8 mouse cellular contexts compared by ENCODE assay signal in the genomic region with DNA sequence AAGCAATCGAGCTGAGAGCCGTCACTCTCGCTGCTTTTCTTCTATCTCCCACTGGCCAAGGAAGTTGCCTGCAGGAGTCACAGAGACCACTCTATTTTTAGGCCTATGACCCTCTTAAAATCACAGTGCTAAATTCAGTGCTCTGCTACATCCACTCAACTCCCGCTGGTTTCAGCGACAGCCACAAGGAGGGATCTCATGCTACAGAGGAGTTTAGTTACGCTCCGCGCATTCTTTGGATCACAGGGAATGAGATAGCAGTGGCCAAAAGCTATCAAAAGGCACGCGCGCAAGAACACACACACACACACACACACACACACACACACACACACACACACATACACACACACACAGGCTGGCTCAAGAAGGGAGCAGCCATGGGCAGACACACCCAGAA.
A peak's percentile ranks its signal among the peaks of the same experiment; 100 is the strongest.
DNase-seq lines count a peak whose midpoint lies in the region; ATAC-seq lines count a peak whose summit lies in the region.

No protein-coding gene starts in this region.

- no peaks in the 10 kb centered on the region for H3K36me3 ChIP-seq in heart, embryonic 13.5 days
- H3K36me3 ChIP-seq in midbrain, embryonic 12.5 days, result no peaks in the 10 kb centered on the region
- no peaks in the 10 kb centered on the region for H3K36me3 ChIP-seq in liver, embryonic 12.5 days

- H3K27ac ChIP-seq in heart, embryonic 13.5 days (replicated peaks), result peak overlapping the region; percentile 96
- H3K27ac ChIP-seq in midbrain, embryonic 12.5 days (replicated peaks), result no peak overlapping the region
- no peak overlapping the region for H3K27ac ChIP-seq in liver, embryonic 12.5 days

- H3K4me3 ChIP-seq in heart, embryonic 13.5 days, result no peak overlapping the region
- no peak overlapping the region for H3K4me3 ChIP-seq in midbrain, embryonic 12.5 days
- H3K4me3 ChIP-seq in liver, embryonic 12.5 days, result no peak overlapping the region

- 0 out of 2 replicates have a peak, but pooled peaks have one; percentile 57 for ATAC-seq in frontal cortex, adult (ENCODE audit: low TSS enrichment)
- 0 out of 2 replicates have a peak, but pooled peaks have one; percentile 32 for ATAC-seq in heart, embryonic 13.5 days (ENCODE audit: extremely low read depth, insufficient number of reproducible peaks, low FRiP score, low TSS enrichment)
- ATAC-seq in midbrain, embryonic 12.5 days (ENCODE audit: low FRiP score, low read depth), result 0 out of 2 replicates have a peak, but pooled peaks have one; percentile 11
- no peak for ATAC-seq in liver, embryonic 12.5 days

- H3K27me3 ChIP-seq in heart, embryonic 13.5 days (replicated peaks), result no peaks in the 10 kb centered on the region
- H3K27me3 ChIP-seq in midbrain, embryonic 12.5 days, result no peaks in the 10 kb centered on the region
- H3K27me3 ChIP-seq in liver, embryonic 12.5 days (replicated peaks), result 0 out of 2 replicates have a peak, but pooled peaks cover 5% of the 10 kb centered on the region

- WGBS in heart, embryonic 13.5 days, result 3% methylated on average over 11 of the region's 11 CpGs
- WGBS in midbrain, embryonic 12.5 days, result 3% methylated on average over 11 of the region's 11 CpGs
- WGBS in liver, embryonic 12.5 days (ENCODE audit: insufficient replicate concordance), result 46% methylated on average over 11 of the region's 11 CpGs

- peak overlapping the region; percentile 72 for H3K9ac ChIP-seq in heart, embryonic 13.5 days
- no peak overlapping the region for H3K9ac ChIP-seq in midbrain, embryonic 12.5 days (replicated peaks)
- H3K9ac ChIP-seq in liver, embryonic 12.5 days, result no peak overlapping the region

- H3K4me2 ChIP-seq in heart, embryonic 13.5 days, result peak overlapping the region; percentile 60
- H3K4me2 ChIP-seq in midbrain, embryonic 12.5 days (replicated peaks), result peak overlapping the region; percentile 34
- H3K4me2 ChIP-seq in liver, embryonic 12.5 days, result no peak overlapping the region

- DNase-seq in frontal cortex, postnatal 10 days (ENCODE audit: low spot score in 2 of 2), result no peak
- peak; percentile 71 for DNase-seq in embryo, embryonic 10 days (ENCODE audit: low spot score)
- DNase-seq in adrenal gland, postnatal 10 days, result no peak
- DNase-seq in adrenal gland, adult 18-20 months (ENCODE audit: low spot score in 2 of 2), result no peak

- peaks cover 88% of the 10 kb centered on the region for H3K4me1 ChIP-seq in heart, embryonic 13.5 days
- peaks cover 54% of the 10 kb centered on the region for H3K4me1 ChIP-seq in midbrain, embryonic 12.5 days
- H3K4me1 ChIP-seq in liver, embryonic 12.5 days, result peaks cover 48% of the 10 kb centered on the region

- H3K9me3 ChIP-seq in heart, embryonic 13.5 days, result no peaks in the 10 kb centered on the region
- H3K9me3 ChIP-seq in midbrain, embryonic 12.5 days, result no peaks in the 10 kb centered on the region
- no peaks in the 10 kb centered on the region for H3K9me3 ChIP-seq in liver, embryonic 12.5 days (replicated peaks)
